Mouse (Mus musculus): ENCODE measurements at regions not wholly inside any gene's neighbourhood (a gene's known extent, or its start where the extent isn't known, plus 50 kb on each side); places are given as distances from the start of the nearest gene placed in this dataset.
A peak's percentile ranks its signal among the peaks of the same experiment; 100 is the strongest.
"Not testable (repeated sequence)": the region's sequence is repeated elsewhere in the genome, so short reads cannot be mapped to it uniquely, and the experiment has no call there.

GRCm38 (mm10) chr6:31130522-31130921 lies 171.6 kb upstream of the Klf14 start:
- DNase-seq (ENCODE audit: low spot score in 2 of 2), result no peak

DNA sequence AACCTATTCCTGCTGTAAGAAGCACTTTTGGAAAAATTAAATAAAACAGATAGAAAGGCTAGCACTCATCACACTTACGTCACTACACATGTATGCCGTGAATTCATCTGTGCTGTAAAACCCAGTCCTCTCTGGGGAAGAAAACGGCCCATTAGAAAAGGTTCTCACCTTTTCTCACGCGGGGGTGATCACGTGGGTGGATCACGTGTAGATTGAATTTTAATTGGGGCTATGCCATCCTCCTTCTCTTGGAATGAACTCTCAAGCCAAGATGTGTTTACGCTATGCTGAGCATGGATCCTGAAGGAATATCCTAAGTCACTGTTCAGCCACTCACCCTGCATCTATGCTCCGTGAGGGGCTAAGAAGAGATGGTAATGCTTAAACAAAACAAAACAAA lies 172.8 kb upstream of the Klf14 start:
- no peak for DNase-seq (ENCODE audit: low spot score in 2 of 2)

GRCm38 (mm10) chr6:31132396-31133190 lies 173.7 kb upstream of the Klf14 start:
- DNase-seq (ENCODE audit: low spot score in 2 of 2), result no peak

DNA sequence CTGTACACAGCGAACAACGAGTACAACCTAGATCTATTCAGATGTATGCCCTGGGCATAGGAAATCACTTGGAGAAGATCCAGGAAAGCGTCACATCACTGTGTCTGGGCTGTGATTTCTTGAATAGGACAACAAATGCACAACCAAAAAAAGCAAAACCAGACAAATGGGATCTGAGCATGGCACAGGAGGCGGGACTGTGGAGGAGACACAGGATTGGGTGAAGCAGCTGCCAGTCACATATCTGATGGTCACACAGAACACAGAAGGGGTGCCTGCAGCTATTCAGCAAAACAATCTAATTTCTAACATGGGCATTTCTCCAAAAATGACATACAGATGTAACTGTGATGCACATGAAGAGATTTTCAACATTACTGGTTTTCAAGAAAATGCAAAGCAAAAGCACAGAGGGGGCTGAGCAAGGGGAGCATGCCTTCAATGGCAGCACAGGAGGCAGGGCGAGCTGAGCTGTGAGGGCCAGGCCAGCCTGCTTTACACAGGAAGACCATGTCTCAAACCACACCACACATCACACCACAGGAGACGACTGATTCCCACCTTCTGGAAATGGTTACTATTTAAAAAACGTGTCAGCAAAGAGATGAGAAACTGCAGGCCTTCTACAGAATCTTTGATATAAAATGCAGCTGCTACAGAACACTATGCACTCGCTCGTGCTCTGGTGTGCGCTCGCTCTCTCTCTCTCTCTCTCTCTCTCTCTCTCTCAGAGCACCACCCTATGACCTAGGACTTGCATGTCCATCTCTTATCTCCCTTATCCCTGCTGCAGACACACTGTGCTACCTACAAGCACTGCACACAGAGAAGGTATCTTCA lies 175.2 kb upstream of the Klf14 start:
- no peak for DNase-seq (ENCODE audit: low spot score in 2 of 2)

DNA sequence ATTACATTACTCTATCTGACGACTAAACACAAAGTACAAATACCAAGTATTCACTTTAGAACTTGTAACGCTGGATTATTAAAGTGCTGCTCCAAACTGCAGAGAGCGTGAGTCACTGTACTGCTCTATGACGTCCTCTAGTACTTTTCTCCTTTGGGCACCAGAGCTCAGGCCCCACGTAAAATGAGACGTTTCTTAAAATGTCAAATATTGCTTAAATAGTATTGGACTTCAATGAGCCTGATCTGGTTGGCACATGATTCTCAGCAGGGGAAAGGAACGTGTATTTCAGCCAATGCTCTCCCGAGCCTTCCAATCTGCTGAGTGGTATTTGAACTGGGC lies 175.8 kb upstream of the Klf14 start:
- DNase-seq (ENCODE audit: low spot score in 2 of 2), result no peak

GRCm38 (mm10) chr6:31135580-31135979 lies 176.7 kb upstream of the Klf14 start:
- DNase-seq (ENCODE audit: low spot score in 2 of 2), result no peak

DNA sequence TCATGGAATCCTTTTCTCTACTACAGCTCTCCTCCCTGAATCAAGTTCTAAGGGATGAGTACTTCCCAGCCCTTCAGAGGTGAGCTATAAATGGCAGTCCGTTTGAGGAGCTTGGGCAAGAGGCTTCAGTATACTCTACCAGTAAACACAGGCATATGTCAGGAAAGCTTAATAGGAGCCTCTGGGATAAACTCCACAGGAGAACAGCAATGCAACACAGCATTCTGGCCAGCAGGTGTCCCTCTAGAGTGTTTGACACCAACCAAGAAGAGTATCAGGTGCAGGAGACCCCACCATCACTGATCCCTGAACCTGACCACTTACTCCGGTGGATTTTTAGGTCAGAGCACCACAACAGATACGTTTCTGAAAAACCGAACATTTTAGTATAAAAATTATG lies 178.0 kb upstream of the Klf14 start:
- peak in 1 of 2 experiments; percentile 55 for DNase-seq (ENCODE audit: low spot score in 2 of 2)

- no peak for DNase-seq (ENCODE audit: low spot score in 2 of 2)
These were observed 178.5 kb upstream of the Klf14 start for GRCm38 (mm10) chr6:31137351-31137750.

GRCm38 (mm10) chr6:31140000-31140399 lies 181.1 kb upstream of the Klf14 start:
- no peak for DNase-seq (ENCODE audit: low spot score in 2 of 2)

- no peak for DNase-seq (ENCODE audit: low spot score in 2 of 2)
These were observed 181.7 kb upstream of the Klf14 start for GRCm38 (mm10) chr6:31140593-31140992.

DNA sequence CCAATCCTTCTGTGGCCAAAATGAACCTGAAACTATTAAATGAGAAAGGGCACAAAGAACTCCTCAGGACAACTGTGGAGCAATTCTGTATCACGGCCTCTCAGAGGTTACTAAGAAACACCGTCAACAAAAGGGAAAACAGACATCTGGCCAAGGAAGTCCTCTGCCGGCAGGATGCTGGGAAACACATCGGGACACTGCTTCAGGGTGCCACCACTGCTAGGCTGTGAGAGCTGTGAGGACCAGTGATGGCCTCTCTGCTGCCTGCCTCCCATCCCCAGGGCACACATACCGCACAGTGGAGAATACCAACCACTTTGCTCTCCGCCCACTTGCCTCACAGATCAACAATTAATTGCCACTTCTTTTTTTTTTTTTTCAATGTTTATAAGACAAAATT lies 182.6 kb upstream of the Klf14 start:
- no peak for DNase-seq (ENCODE audit: low spot score in 2 of 2)

DNA sequence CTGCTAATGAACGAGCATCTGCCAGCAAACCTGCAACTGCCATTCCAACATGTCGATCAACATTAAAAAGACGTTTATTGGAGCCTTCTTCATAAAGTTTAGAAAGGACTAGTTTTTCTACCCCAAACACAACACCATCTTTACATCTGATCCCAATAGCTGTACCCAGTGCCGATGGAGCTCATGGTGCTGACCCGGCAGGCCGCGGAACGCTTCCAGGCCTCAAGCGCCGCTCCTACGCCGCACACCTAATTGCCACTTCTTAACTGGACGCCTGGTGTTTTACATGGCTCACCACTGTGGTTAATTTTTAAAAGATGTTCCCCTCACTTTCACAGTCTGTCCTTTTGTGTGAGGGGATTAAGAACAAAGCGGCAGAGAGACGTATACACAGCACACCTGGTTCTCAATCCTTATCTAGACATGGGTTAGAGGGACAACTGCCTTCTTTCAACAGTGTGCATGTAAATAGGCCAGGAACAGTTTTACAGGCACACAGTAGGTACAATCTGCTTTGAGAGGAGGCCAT lies 183.7 kb upstream of the Klf14 start:
- not testable (repeated sequence) for DNase-seq (ENCODE audit: low spot score in 2 of 2)

DNA sequence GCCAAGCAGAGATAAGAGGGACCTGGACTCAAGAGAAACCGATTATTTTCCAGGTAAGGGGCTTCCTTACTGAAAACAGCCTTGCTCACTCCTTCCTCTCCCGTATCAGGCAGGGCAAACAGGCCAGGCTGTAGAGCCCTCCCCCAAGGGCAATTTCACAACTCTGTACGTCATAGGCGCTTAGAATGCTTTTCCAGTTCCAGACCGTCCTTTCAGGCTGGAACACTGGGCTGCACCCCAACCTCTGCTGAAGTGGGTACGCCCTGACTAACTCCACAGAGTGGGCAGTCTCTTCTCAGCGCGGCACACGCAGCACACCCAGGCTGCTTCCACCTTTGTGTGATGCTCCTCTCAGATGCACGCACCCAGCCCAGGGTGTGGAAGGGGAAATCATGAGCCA lies 186.8 kb upstream of the Klf14 start:
- DNase-seq (ENCODE audit: low spot score in 2 of 2), result no peak

DNA sequence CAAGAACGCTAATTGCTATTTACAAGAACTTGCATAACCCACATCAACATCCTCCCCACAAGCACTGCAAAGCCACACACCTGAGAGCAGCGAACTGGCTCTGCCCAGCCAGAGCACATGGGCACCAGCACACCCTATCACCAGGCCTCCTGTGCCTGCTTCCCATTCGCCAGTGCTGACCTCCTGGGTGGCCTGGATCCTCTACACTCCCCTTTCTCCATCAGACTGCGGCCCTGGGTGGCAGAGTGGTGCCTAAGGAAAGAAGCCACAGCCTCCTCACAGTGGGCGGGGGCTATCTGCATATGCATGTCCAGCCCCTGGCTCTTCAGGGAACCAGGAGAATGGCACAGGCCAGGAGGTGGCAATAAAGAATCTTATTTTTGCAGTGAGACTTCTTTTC lies 187.9 kb upstream of the Klf14 start:
- no peak for DNase-seq (ENCODE audit: low spot score in 2 of 2)

DNA sequence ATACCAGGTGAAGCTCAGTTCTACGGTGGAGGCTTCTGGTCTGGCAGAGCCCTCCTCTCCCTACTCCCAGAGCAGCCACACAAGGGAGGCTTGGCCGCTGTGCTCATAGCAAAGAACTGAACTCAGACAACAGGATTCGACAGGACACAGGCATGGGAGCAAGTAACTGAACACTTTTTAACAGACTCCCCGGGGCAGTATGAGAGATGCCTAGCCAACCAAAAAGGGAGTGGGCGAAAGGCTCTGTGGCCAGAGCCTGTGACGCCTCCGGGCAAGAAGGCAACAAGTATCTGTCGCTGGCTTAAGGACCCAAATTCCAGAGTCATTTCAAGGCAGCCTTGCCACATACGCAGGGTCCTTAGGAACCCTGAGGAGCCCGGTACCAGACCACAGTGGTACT lies 188.8 kb upstream of the Klf14 start:
- no peak for DNase-seq (ENCODE audit: low spot score in 2 of 2)

GRCm38 (mm10) chr6:31148311-31148856 lies 189.5 kb upstream of the Klf14 start:
- DNase-seq (ENCODE audit: low spot score in 2 of 2), result no peak

GRCm38 (mm10) chr6:31149164-31149563 lies 190.3 kb upstream of the Klf14 start:
- no peak for DNase-seq (ENCODE audit: low spot score in 2 of 2)

- DNase-seq (ENCODE audit: low spot score in 2 of 2), result no peak
These were observed 191.5 kb upstream of the Klf14 start for GRCm38 (mm10) chr6:31150416-31150815.

DNA sequence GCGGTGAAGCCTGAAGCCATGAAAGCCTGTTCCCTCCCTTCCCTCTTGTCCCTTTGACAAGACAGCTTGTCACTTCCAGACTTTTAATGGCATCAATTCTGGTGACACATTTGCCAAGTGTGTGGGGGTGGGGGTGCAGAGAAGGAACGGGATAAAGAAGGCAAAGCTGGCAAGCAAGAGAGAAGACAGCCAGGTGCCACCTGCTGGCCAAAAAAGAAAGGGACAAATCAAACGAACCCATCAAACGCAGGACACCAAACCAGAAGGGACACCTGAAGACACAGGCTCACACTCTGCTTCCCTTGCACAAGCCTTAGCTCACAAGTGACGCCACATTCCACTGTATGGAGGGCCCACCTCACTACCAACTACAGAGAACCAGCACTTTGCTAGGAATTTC lies 197.0 kb upstream of the Klf14 start:
- peak in 1 of 2 experiments; percentile 53 for DNase-seq (ENCODE audit: low spot score in 2 of 2)

GRCm38 (mm10) chr6:31156999-31157398 lies 198.1 kb upstream of the Klf14 start:
- no peak for DNase-seq (ENCODE audit: low spot score in 2 of 2)

DNA sequence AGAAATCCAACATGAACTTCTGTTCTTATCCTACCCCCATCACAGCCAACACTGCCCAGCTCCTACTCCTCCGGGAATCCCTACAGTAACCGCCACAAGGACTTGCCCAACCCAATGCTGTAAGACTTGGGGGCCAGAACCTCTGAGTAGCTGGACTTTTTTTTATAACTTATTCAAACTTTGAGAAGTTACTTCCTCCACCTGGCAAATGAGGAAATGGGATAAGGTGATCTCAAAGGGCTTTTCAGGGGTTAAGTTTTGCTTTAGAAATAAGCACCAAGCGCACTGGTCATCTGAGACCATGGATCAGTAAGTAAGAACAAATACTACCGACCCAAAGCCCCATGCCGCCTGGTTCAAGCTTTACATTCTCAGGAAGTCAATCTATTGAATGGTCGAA lies 198.6 kb upstream of the Klf14 start:
- no peak for DNase-seq (ENCODE audit: low spot score in 2 of 2)

DNA sequence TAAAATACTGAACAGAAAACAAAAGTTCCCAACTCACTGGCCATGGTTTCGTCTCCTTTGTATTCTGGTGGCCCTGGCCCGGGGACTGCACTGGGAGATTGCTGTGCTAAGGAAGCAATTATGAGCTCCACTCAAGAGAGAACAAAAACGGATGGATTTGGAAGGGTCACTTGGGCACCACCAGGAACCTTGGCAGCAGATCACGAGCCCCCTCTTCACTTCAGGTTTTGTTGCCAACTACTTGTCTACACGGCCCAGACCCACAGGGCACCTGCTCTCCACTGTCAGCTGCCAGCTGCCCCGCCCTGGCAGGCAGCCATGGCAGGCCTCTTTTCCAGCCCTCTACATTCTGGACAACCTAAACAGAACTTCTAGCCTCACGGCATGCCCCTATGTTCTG lies 199.8 kb upstream of the Klf14 start:
- DNase-seq (ENCODE audit: low spot score in 2 of 2), result peak in 1 of 2 experiments; percentile 26

- DNase-seq (ENCODE audit: low spot score in 2 of 2), result peak in 1 of 2 experiments; percentile 27
These were observed 200.4 kb upstream of the Klf14 start for GRCm38 (mm10) chr6:31159240-31159639.

Measured in spleen, postnatal 10 days (tissue).